Mouse (Mus musculus): ENCODE measurements at regions not wholly inside any gene's neighbourhood (a gene's known extent, or its start where the extent isn't known, plus 50 kb on each side); places are given as distances from the start of the nearest gene placed in this dataset.

GRCm38 (mm10) chr1:177338466-177339206 lies 80.6 kb upstream of the Akt3 start:
- Histone ChIP-seq H3K27me3 (ENCODE audit: control insufficient read depth) (no peaks in the 10 kb centered on the region), H3K4me3 (replicated peaks) (peak overlapping the region; percentile 16), H3K4me1 (ENCODE audit: control insufficient read depth) (peaks cover 2% of the 10 kb centered on the region)

GRCm38 (mm10) chr1:177337756-177338155 lies 79.8 kb upstream of the Akt3 start:
- TF ChIP-seq GATA1 (IDR thresholded peaks at IDR 0.05; ENCODE audit: low read length) (no peak), TAL1 (IDR thresholded peaks at IDR 0.05; ENCODE audit: low read length) (no peak)
- Histone ChIP-seq H3K4me3 (replicated peaks) (no peak overlapping the region), H3K4me1 (ENCODE audit: control insufficient read depth) (peaks cover 2% of the 10 kb centered on the region), H3K27me3 (ENCODE audit: control insufficient read depth) (no peaks in the 10 kb centered on the region), H3K36me3 (ENCODE audit: control insufficient read depth) (no peaks in the 10 kb centered on the region), H3K9me3 (ENCODE audit: control insufficient read depth, low read length) (no peaks in the 10 kb centered on the region)

More at GRCm38 (mm10) chr1:177338466-177339206, 80.6 kb upstream of the Akt3 start:
- no peaks in the 10 kb centered on the region for H3K36me3 ChIP-seq (ENCODE audit: control insufficient read depth)
- TF ChIP-seq GATA1 (IDR thresholded peaks at IDR 0.05; ENCODE audit: low read length), result no peak
- TF ChIP-seq TAL1 (IDR thresholded peaks at IDR 0.05; ENCODE audit: low read length), result no peak
- H3K9me3 ChIP-seq (ENCODE audit: control insufficient read depth, low read length), result no peaks in the 10 kb centered on the region

GRCm38 (mm10) chr1:177337141-177337540 lies 79.1 kb upstream of the Akt3 start:
- Histone ChIP-seq H3K36me3 (ENCODE audit: control insufficient read depth) (no peaks in the 10 kb centered on the region), H3K27me3 (ENCODE audit: control insufficient read depth) (no peaks in the 10 kb centered on the region), H3K9me3 (ENCODE audit: control insufficient read depth, low read length) (no peaks in the 10 kb centered on the region), H3K4me1 (ENCODE audit: control insufficient read depth) (peaks cover 2% of the 10 kb centered on the region), H3K4me3 (replicated peaks) (no peak overlapping the region)
- no peak for TF ChIP-seq GATA1 (IDR thresholded peaks at IDR 0.05; ENCODE audit: low read length)
- TF ChIP-seq TAL1 (IDR thresholded peaks at IDR 0.05; ENCODE audit: low read length), result no peak

GRCm38 (mm10) chr1:177336436-177336835 lies 78.4 kb upstream of the Akt3 start:
- H3K36me3 ChIP-seq (ENCODE audit: control insufficient read depth), result no peaks in the 10 kb centered on the region
- H3K4me1 ChIP-seq (ENCODE audit: control insufficient read depth), result peaks cover 2% of the 10 kb centered on the region
- H3K9me3 ChIP-seq (ENCODE audit: control insufficient read depth, low read length), result no peaks in the 10 kb centered on the region

GRCm38 (mm10) chr1:177335961-177336360 lies 78.0 kb upstream of the Akt3 start:
- H3K27me3 ChIP-seq (ENCODE audit: control insufficient read depth), result no peaks in the 10 kb centered on the region
- H3K9me3 ChIP-seq (ENCODE audit: control insufficient read depth, low read length), result no peaks in the 10 kb centered on the region
- no peaks in the 10 kb centered on the region for H3K36me3 ChIP-seq (ENCODE audit: control insufficient read depth)
- no peak for TF ChIP-seq TAL1 (IDR thresholded peaks at IDR 0.05; ENCODE audit: low read length)
- no peak for TF ChIP-seq GATA1 (IDR thresholded peaks at IDR 0.05; ENCODE audit: low read length)
- no peak overlapping the region for H3K4me3 ChIP-seq (replicated peaks)
- H3K4me1 ChIP-seq (ENCODE audit: control insufficient read depth), result peaks cover 2% of the 10 kb centered on the region

More at GRCm38 (mm10) chr1:177336436-177336835, 78.4 kb upstream of the Akt3 start:
- no peaks in the 10 kb centered on the region for H3K27me3 ChIP-seq (ENCODE audit: control insufficient read depth)
- TF ChIP-seq TAL1 (IDR thresholded peaks at IDR 0.05; ENCODE audit: low read length) (no peak), GATA1 (IDR thresholded peaks at IDR 0.05; ENCODE audit: low read length) (no peak)
- H3K4me3 ChIP-seq (replicated peaks), result no peak overlapping the region

GRCm38 (mm10) chr1:177323366-177323765 lies 65.4 kb upstream of the Akt3 start:
- TF ChIP-seq TAL1 (IDR thresholded peaks at IDR 0.05; ENCODE audit: low read length) (no peak), GATA1 (IDR thresholded peaks at IDR 0.05; ENCODE audit: low read length) (no peak)
- Histone ChIP-seq H3K4me3 (replicated peaks) (no peak overlapping the region), H3K36me3 (ENCODE audit: control insufficient read depth) (no peaks in the 10 kb centered on the region), H3K9me3 (ENCODE audit: control insufficient read depth, low read length) (no peaks in the 10 kb centered on the region), H3K4me1 (ENCODE audit: control insufficient read depth) (no peaks in the 10 kb centered on the region), H3K27me3 (ENCODE audit: control insufficient read depth) (peaks cover 19% of the 10 kb centered on the region)

GRCm38 (mm10) chr1:177322745-177323299 lies 64.8 kb upstream of the Akt3 start:
- H3K4me3 ChIP-seq (replicated peaks), result no peak overlapping the region
- no peaks in the 10 kb centered on the region for H3K4me1 ChIP-seq (ENCODE audit: control insufficient read depth)

GRCm38 (mm10) chr1:177322307-177322685 lies 64.3 kb upstream of the Akt3 start:
- no peaks in the 10 kb centered on the region for H3K36me3 ChIP-seq (ENCODE audit: control insufficient read depth)
- TF ChIP-seq GATA1 (IDR thresholded peaks at IDR 0.05; ENCODE audit: low read length) (no peak), TAL1 (IDR thresholded peaks at IDR 0.05; ENCODE audit: low read length) (no peak)
- H3K9me3 ChIP-seq (ENCODE audit: control insufficient read depth, low read length), result no peaks in the 10 kb centered on the region
- H3K4me1 ChIP-seq (ENCODE audit: control insufficient read depth), result no peaks in the 10 kb centered on the region
- peaks cover 19% of the 10 kb centered on the region for H3K27me3 ChIP-seq (ENCODE audit: control insufficient read depth)
- no peak overlapping the region for H3K4me3 ChIP-seq (replicated peaks)

More at GRCm38 (mm10) chr1:177322745-177323299, 64.8 kb upstream of the Akt3 start:
- no peak for TF ChIP-seq TAL1 (IDR thresholded peaks at IDR 0.05; ENCODE audit: low read length)
- TF ChIP-seq GATA1 (IDR thresholded peaks at IDR 0.05; ENCODE audit: low read length), result no peak
- Histone ChIP-seq H3K27me3 (ENCODE audit: control insufficient read depth) (peaks cover 19% of the 10 kb centered on the region), H3K9me3 (ENCODE audit: control insufficient read depth, low read length) (no peaks in the 10 kb centered on the region), H3K36me3 (ENCODE audit: control insufficient read depth) (no peaks in the 10 kb centered on the region)

GRCm38 (mm10) chr1:177321655-177322306 lies 63.8 kb upstream of the Akt3 start:
- no peak for TF ChIP-seq TAL1 (IDR thresholded peaks at IDR 0.05; ENCODE audit: low read length)
- no peak for TF ChIP-seq GATA1 (IDR thresholded peaks at IDR 0.05; ENCODE audit: low read length)
- no peaks in the 10 kb centered on the region for H3K4me1 ChIP-seq (ENCODE audit: control insufficient read depth)
- H3K27me3 ChIP-seq (ENCODE audit: control insufficient read depth), result peaks cover 19% of the 10 kb centered on the region
- H3K9me3 ChIP-seq (ENCODE audit: control insufficient read depth, low read length), result no peaks in the 10 kb centered on the region
- H3K4me3 ChIP-seq (replicated peaks), result no peak overlapping the region
- H3K36me3 ChIP-seq (ENCODE audit: control insufficient read depth), result no peaks in the 10 kb centered on the region

All from erythroblast, embryonic 14.5 days (primary cell).